Mouse (Mus musculus): ENCODE results near the gene Tnf. TPM values are rescaled to one million over a fixed set of nuclear protein-coding genes. Genes with fewer than 3 reads are reported as not detected.
A peak's percentile ranks its signal among the peaks of the same experiment; 100 is the strongest.

Gene Tnf
- polyA plus RNA-seq, 1 experiment from 2014 or later: not detected

- 78% methylated on average over 2 of the region's 2 CpGs for WGBS
- no peak for ATAC-seq (replicated peaks; ENCODE audit: insufficient number of reproducible peaks, low FRiP score, low TSS enrichment, low read depth)
- H3K4me1 ChIP-seq (ENCODE audit: control insufficient read depth, insufficient read depth, low read length): peaks cover 5% of the 10 kb centered on the region
- H3K36me3 ChIP-seq (replicated peaks; ENCODE audit: control insufficient read depth, insufficient read depth, low read depth, low read length): peaks cover 44% of the 10 kb centered on the region
- H3K4me2 ChIP-seq (ENCODE audit: low read depth, low read length): peak overlapping the region; percentile 8; the same call in 1 of the 2 replicates
- H3K4me3 ChIP-seq (ENCODE audit: low read depth, low read length): no peak overlapping the region
- H3K9ac ChIP-seq (replicated peaks; ENCODE audit: low read length): peak overlapping the region; percentile 22; the same call in 1 of the 2 replicates
- no peaks in the 10 kb centered on the region for H3K27me3 ChIP-seq (ENCODE audit: control insufficient read depth, insufficient read depth, low read length)
- H3K9me3 ChIP-seq (replicated peaks; ENCODE audit: control insufficient read depth, low read length): no peaks in the 10 kb centered on the region
- no peak overlapping the region for H3K27ac ChIP-seq (replicated peaks; ENCODE audit: low read depth, low read length)
- no peak for DNase-seq (ENCODE audit: low spot score)
These were observed 43.2 kb upstream of the Tnf start for GRCm38 (mm10) chr17:35244999-35245398.

- ATAC-seq (replicated peaks; ENCODE audit: insufficient number of reproducible peaks, low FRiP score, low TSS enrichment, low read depth) (no peak), DNase-seq (ENCODE audit: low spot score) (peak; percentile 49)
- Histone ChIP-seq H3K4me2 (ENCODE audit: low read depth, low read length) (peak overlapping the region; percentile 88), H3K27me3 (ENCODE audit: control insufficient read depth, insufficient read depth, low read length) (no peaks in the 10 kb centered on the region), H3K27ac (replicated peaks; ENCODE audit: low read depth, low read length) (peak overlapping the region; percentile 98; the same call in 1 of the 2 replicates), H3K36me3 (replicated peaks; ENCODE audit: control insufficient read depth, insufficient read depth, low read depth, low read length) (peaks cover 33% of the 10 kb centered on the region), H3K4me1 (ENCODE audit: control insufficient read depth, insufficient read depth, low read length) (peaks cover 5% of the 10 kb centered on the region), H3K9me3 (replicated peaks; ENCODE audit: control insufficient read depth, low read length) (no peaks in the 10 kb centered on the region), H3K9ac (replicated peaks; ENCODE audit: low read length) (peak overlapping the region; percentile 100), H3K4me3 (ENCODE audit: low read depth, low read length) (peak overlapping the region; percentile 93)
- WGBS: 12% methylated on average over 16 of the region's 16 CpGs
These were observed 41.3 kb upstream of the Tnf start for GRCm38 (mm10) chr17:35243086-35243485.

- Histone ChIP-seq H3K4me1 (ENCODE audit: control insufficient read depth, insufficient read depth, low read length) (peaks cover 5% of the 10 kb centered on the region), H3K4me3 (ENCODE audit: low read depth, low read length) (peak overlapping the region; percentile 93), H3K9ac (replicated peaks; ENCODE audit: low read length) (peak overlapping the region; percentile 100), H3K9me3 (replicated peaks; ENCODE audit: control insufficient read depth, low read length) (no peaks in the 10 kb centered on the region), H3K27ac (replicated peaks; ENCODE audit: low read depth, low read length) (peak overlapping the region; percentile 98), H3K4me2 (ENCODE audit: low read depth, low read length) (peak overlapping the region; percentile 88), H3K36me3 (replicated peaks; ENCODE audit: control insufficient read depth, insufficient read depth, low read depth, low read length) (peaks cover 28% of the 10 kb centered on the region), H3K27me3 (ENCODE audit: control insufficient read depth, insufficient read depth, low read length) (no peaks in the 10 kb centered on the region)
- 0% methylated on average over 55 of the region's 55 CpGs for WGBS
- DNase-seq (ENCODE audit: low spot score) (peak; percentile 69), ATAC-seq (replicated peaks; ENCODE audit: insufficient number of reproducible peaks, low FRiP score, low TSS enrichment, low read depth) (peak; percentile 20; the same call in 1 of the 2 replicates)
These were observed 40.5 kb upstream of the Tnf start for GRCm38 (mm10) chr17:35242015-35242941.

GRCm38 (mm10) chr17:35241305-35242014 lies 39.7 kb upstream of the Tnf start, which contains the start of gene Ddx39b:
Ddx39b (plus strand) TSS chr17:35241746.
- no peaks in the 10 kb centered on the region for H3K9me3 ChIP-seq (replicated peaks; ENCODE audit: control insufficient read depth, low read length)
- peak within 1 kb of the TSS; percentile 98 for H3K27ac ChIP-seq (replicated peaks; ENCODE audit: low read depth, low read length)
- H3K9ac ChIP-seq (replicated peaks; ENCODE audit: low read length): peak within 1 kb of the TSS; percentile 100
- peak within 1 kb of the TSS; percentile 93 for H3K4me3 ChIP-seq (ENCODE audit: low read depth, low read length)
- H3K4me2 ChIP-seq (ENCODE audit: low read depth, low read length): peak within 1 kb of the TSS; percentile 88
- no peaks in the 10 kb centered on the region for H3K27me3 ChIP-seq (ENCODE audit: control insufficient read depth, insufficient read depth, low read length)
- ATAC-seq (replicated peaks; ENCODE audit: insufficient number of reproducible peaks, low FRiP score, low TSS enrichment, low read depth) (peak; percentile 92), DNase-seq (ENCODE audit: low spot score) (peak; percentile 97)
- under 1% methylated on average over 69 of the region's 69 CpGs for WGBS
- H3K4me1 ChIP-seq (ENCODE audit: control insufficient read depth, insufficient read depth, low read length): peaks cover 5% of the 10 kb centered on the region
- H3K36me3 ChIP-seq (replicated peaks; ENCODE audit: control insufficient read depth, insufficient read depth, low read depth, low read length): peaks cover 20% of the 10 kb centered on the region

GRCm38 (mm10) chr17:35240384-35241304 lies 38.8 kb upstream of the Tnf start:
- H3K9ac ChIP-seq (replicated peaks; ENCODE audit: low read length): peak overlapping the region; percentile 52
- H3K4me2 ChIP-seq (ENCODE audit: low read depth, low read length): peak overlapping the region; percentile 88
- peaks cover 5% of the 10 kb centered on the region for H3K4me1 ChIP-seq (ENCODE audit: control insufficient read depth, insufficient read depth, low read length)
- H3K27me3 ChIP-seq (ENCODE audit: control insufficient read depth, insufficient read depth, low read length): no peaks in the 10 kb centered on the region
- H3K9me3 ChIP-seq (replicated peaks; ENCODE audit: control insufficient read depth, low read length): no peaks in the 10 kb centered on the region
- H3K36me3 ChIP-seq (replicated peaks; ENCODE audit: control insufficient read depth, insufficient read depth, low read depth, low read length): peaks cover 12% of the 10 kb centered on the region
- DNase-seq (ENCODE audit: low spot score) (no peak), ATAC-seq (replicated peaks; ENCODE audit: insufficient number of reproducible peaks, low FRiP score, low TSS enrichment, low read depth) (0 out of 2 replicates have a peak, but pooled peaks have one; percentile 0)
- WGBS: 33% methylated on average over 12 of the region's 12 CpGs
- H3K4me3 ChIP-seq (ENCODE audit: low read depth, low read length): peak overlapping the region; percentile 93
- H3K27ac ChIP-seq (replicated peaks; ENCODE audit: low read depth, low read length): peak overlapping the region; percentile 52

GRCm38 (mm10) chr17:35239700-35240099 lies 37.9 kb upstream of the Tnf start:
- H3K4me1 ChIP-seq (ENCODE audit: control insufficient read depth, insufficient read depth, low read length): peaks cover 3% of the 10 kb centered on the region
- no peak overlapping the region for H3K27ac ChIP-seq (replicated peaks; ENCODE audit: low read depth, low read length)
- WGBS: 87% methylated on average over 5 of the region's 5 CpGs
- DNase-seq (ENCODE audit: low spot score) (no peak), ATAC-seq (replicated peaks; ENCODE audit: insufficient number of reproducible peaks, low FRiP score, low TSS enrichment, low read depth) (no peak)
- no peak overlapping the region for H3K4me3 ChIP-seq (ENCODE audit: low read depth, low read length)
- no peaks in the 10 kb centered on the region for H3K9me3 ChIP-seq (replicated peaks; ENCODE audit: control insufficient read depth, low read length)
- H3K9ac ChIP-seq (replicated peaks; ENCODE audit: low read length): no peak overlapping the region
- no peak overlapping the region for H3K4me2 ChIP-seq (ENCODE audit: low read depth, low read length)
- H3K36me3 ChIP-seq (replicated peaks; ENCODE audit: control insufficient read depth, insufficient read depth, low read depth, low read length): peaks cover 5% of the 10 kb centered on the region
- H3K27me3 ChIP-seq (ENCODE audit: control insufficient read depth, insufficient read depth, low read length): no peaks in the 10 kb centered on the region

- DNase-seq (ENCODE audit: low spot score) (no peak), ATAC-seq (replicated peaks; ENCODE audit: insufficient number of reproducible peaks, low FRiP score, low TSS enrichment, low read depth) (no peak)
- 81% methylated on average over 12 of the region's 12 CpGs for WGBS
- Histone ChIP-seq H3K36me3 (replicated peaks; ENCODE audit: control insufficient read depth, insufficient read depth, low read depth, low read length) (no peaks in the 10 kb centered on the region), H3K4me3 (ENCODE audit: low read depth, low read length) (no peak overlapping the region), H3K27me3 (ENCODE audit: control insufficient read depth, insufficient read depth, low read length) (no peaks in the 10 kb centered on the region), H3K27ac (replicated peaks; ENCODE audit: low read depth, low read length) (no peak overlapping the region), H3K9me3 (replicated peaks; ENCODE audit: control insufficient read depth, low read length) (no peaks in the 10 kb centered on the region), H3K4me1 (ENCODE audit: control insufficient read depth, insufficient read depth, low read length) (no peaks in the 10 kb centered on the region), H3K4me2 (ENCODE audit: low read depth, low read length) (no peak overlapping the region), H3K9ac (replicated peaks; ENCODE audit: low read length) (no peak overlapping the region)
These were observed 35.7 kb upstream of the Tnf start for GRCm38 (mm10) chr17:35237504-35237903.
